Mouse (Mus musculus): ENCODE data around the gene Gas1. TPM values are rescaled to one million over a fixed set of nuclear protein-coding genes. Genes with fewer than 3 reads are reported as not detected.

Gene Gas1
- total RNA-seq, 2 experiments from 2014 or later: 28.7 to 34.9 TPM

- no peak for DNase-seq (ENCODE audit: low spot score in 2 of 2)
Observed at GRCm38 (mm10) chr13:60125501-60126305, 51.5 kb downstream of the Gas1 start.

DNA sequence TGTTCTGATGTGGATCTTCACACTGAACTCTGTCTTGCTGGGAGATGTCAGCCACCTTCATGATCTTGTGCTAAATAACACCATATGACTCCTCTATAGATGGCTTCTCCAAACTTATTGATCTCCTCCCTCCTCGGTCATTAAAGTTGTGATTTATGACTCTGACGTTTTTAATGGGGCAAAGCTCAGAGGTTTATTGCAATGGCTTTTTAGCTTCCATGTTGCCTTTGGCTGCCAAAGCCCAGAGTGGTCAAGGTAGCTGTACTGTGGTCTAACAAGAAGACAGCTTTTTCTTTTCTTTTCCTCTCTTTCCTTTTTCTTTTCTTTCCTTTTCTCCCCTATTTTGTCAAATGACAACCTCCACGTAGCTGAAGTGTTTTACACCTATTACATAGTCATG is 52.1 kb downstream of the Gas1 start:
- no peak for DNase-seq (ENCODE audit: low spot score in 2 of 2)

DNA sequence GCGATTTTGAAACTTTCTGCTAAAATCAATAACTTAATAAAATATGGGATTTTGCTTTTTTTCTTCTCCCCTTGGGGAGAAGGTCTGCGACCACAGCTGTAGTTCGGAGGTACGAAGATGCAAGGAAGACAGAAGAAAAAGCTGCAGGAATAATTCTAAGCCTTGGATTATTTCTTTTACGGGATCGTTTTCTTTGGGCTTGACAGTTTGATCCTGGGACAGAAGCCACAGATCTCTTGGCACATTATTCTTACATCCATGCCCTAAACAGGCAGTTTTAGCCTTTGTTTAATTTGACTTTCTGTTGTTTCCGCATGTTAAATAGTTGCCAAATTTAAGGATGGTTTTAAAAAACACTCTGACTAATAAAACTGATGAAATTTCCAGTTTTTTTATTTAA is 52.7 kb downstream of the Gas1 start:
- DNase-seq (ENCODE audit: low spot score in 2 of 2): no peak

Measured in adrenal gland, adult 18-20 months (tissue).